Mouse (Mus musculus): ENCODE measurements at regions not wholly inside any gene's neighbourhood (a gene's known extent, or its start where the extent isn't known, plus 50 kb on each side); places are given as distances from the start of the nearest gene placed in this dataset.
A peak's percentile ranks its signal among the peaks of the same experiment; 100 is the strongest.

- TF ChIP-seq EP300 (IDR thresholded peaks at IDR 0.05) (0 out of 2 replicates have a peak, but pooled peaks have one; percentile 24), CTCF (IDR thresholded peaks at IDR 0.05) (no peak)
These were observed 97.9 kb upstream of the Barx2 start for GRCm38 (mm10) chr9:32010953-32011770.
